Mouse (Mus musculus) intestine, embryonic 14.5 days (tissue): ENCODE measurements around the gene Stpg1. TPM values are rescaled to one million over a fixed set of nuclear protein-coding genes. Genes with fewer than 3 reads are reported as not detected.

Experiments
- ATAC-seq: fragments of 200-750 bp; cut with Nextera tagmentation; replicated peaks from 2 replicates; pipeline ENCODE4 v1.8.0; 2017; ENCODE audit warnings: low read depth, moderate number of reproducible peaks, moderate TSS enrichment, moderate library complexity; ENCODE audit not compliant: low FRiP score, low TSS enrichment
- DNase-seq: peaks from one replicate; pipeline ENCODE4 v3.0.0-alpha.2; 2018; ENCODE audit warnings: low spot score
- H3K27ac ChIP-seq: fragments of 300-500 bp; sonication (generic); 2 replicates; pipeline ENCODE4 v1.5.1; 2014; ENCODE audit warnings: low read depth, mild to moderate bottlenecking, control low read depth
- H3K27me3 ChIP-seq: fragments of 300-500 bp; sonication (generic); replicated peaks from 2 replicates; pipeline ENCODE4 v1.6.1; 2014; ENCODE audit warnings: low read length, control low read depth; ENCODE audit not compliant: control insufficient read depth, insufficient read depth
- H3K36me3 ChIP-seq: fragments of 300-500 bp; sonication (generic); 2 replicates; pipeline ENCODE4 v1.6.1; 2014; ENCODE audit warnings: low read length, control low read depth; ENCODE audit not compliant: control insufficient read depth, insufficient read depth
- H3K4me1 ChIP-seq: fragments of 300-500 bp; sonication (generic); replicated peaks from 2 replicates; pipeline ENCODE4 v1.6.1; 2014; ENCODE audit warnings: low read length, control low read depth, mixed read lengths; ENCODE audit not compliant: control insufficient read depth, insufficient read depth
- H3K4me2 ChIP-seq: fragments of 300-500 bp; sonication (generic); 2 replicates; pipeline ENCODE4 v1.6.1; 2014; ENCODE audit warnings: low read length
- H3K4me3 ChIP-seq: fragments of 300-500 bp; sonication (generic); 2 replicates; pipeline ENCODE4 v1.5.1; 2014; ENCODE audit warnings: low read depth, low read length, control low read depth, mixed read lengths
- H3K9ac ChIP-seq: fragments of 300-500 bp; sonication (generic); 2 replicates; pipeline ENCODE4 v1.6.1; 2014; ENCODE audit warnings: mild to moderate bottlenecking, low read length
- H3K9me3 ChIP-seq: fragments of 300-500 bp; sonication (generic); 2 replicates; pipeline ENCODE4 v1.6.1; 2016; ENCODE audit warnings: low read length, control low read depth; ENCODE audit not compliant: control insufficient read depth
- WGBS: fragments of 180-500 bp; shearing (Covaris S2); extraction: QIAGEN DNeasy Blood & Tissue Kit; methylation state at CpG from one replicate; pipeline ENCODE4 v1.1.7; 2014; 5-methylcytosine and 5-hydroxymethylcytosine counted together
- polyA plus RNA-seq: library from polyadenylated mRNA; unstranded; fragments of >200 nt; fragmentation: Nextera tagmentation; extraction: Ambion mirVana; gene quantifications from 2 replicates; pipeline ENCODE4 v1.2.1, GENCODE M21; 2014

Gene Stpg1
- polyA plus RNA-seq, 1 experiment from 2014 or later, result 0.42 TPM

GRCm38 (mm10) chr4:135486352-135486751 lies 8.2 kb upstream of the Stpg1 start:
- H3K9me3 ChIP-seq, result no peaks in the 10 kb centered on the region
- H3K4me3 ChIP-seq, result no peak overlapping the region
- no peak overlapping the region for H3K9ac ChIP-seq
- H3K36me3 ChIP-seq, result peaks cover 21% of the 10 kb centered on the region; the same call in 1 of the 2 replicates
- H3K27me3 ChIP-seq, result no peaks in the 10 kb centered on the region
- 90% methylated on average over 11 of the region's 11 CpGs for WGBS
- ATAC-seq (no peak), DNase-seq (no peak)
- no peaks in the 10 kb centered on the region for H3K4me1 ChIP-seq
- no peak overlapping the region for H3K4me2 ChIP-seq
- H3K27ac ChIP-seq, result no peak overlapping the region

DNA sequence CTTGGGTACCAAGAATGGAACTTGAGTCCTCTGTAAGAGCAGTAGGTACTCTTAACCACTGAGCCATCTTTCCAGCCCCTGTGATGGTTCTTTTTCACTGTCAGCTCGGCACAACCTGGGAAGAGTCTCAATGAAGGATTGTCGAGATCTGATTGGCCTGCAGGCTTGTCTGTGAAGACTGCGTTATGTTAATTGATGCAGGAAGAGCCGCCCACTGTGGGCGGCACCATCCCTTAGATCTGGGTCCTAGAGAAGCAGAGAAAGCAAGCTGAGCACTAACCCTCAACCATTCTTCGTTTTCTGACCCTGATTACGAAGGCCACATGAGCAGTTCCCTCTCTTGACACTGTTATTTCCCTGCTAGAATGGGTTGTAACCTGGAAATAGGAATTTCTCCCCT lies 5.3 kb upstream of the Stpg1 start:
- peaks cover 5% of the 10 kb centered on the region; the same call in 1 of the 2 replicates for H3K4me1 ChIP-seq
- no peak overlapping the region for H3K27ac ChIP-seq
- peaks cover 18% of the 10 kb centered on the region; the same call in 1 of the 2 replicates for H3K36me3 ChIP-seq
- H3K9ac ChIP-seq, result no peak overlapping the region
- DNase-seq (no peak), ATAC-seq (no peak)
- no peaks in the 10 kb centered on the region for H3K27me3 ChIP-seq
- H3K9me3 ChIP-seq, result no peaks in the 10 kb centered on the region
- H3K4me2 ChIP-seq, result no peak overlapping the region
- no peak overlapping the region for H3K4me3 ChIP-seq
- WGBS, result 91% methylated on average over 7 of the region's 7 CpGs

DNA sequence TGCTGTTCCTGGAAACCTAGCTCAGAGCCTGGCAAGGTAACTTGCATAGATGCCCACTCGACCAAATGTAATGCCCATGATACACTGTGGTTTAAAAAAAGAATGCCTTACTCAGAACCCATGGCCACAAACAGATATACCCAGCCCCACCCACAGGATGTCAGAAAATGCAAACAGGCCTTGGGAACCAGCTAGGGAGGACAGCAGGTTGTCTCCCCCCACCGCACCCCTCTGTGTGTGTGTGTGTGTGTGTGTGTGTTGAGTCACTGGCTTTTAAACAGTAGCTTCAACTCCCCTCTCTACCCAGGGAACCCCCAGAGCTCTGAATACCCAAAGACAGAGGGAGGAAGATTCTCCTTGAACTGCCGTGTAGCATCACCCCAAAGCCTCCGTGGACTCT lies 1.3 kb upstream of the Stpg1 start:
- Histone ChIP-seq H3K4me1 (peaks cover 7% of the 10 kb centered on the region; the same call in 1 of the 2 replicates), H3K9me3 (no peaks in the 10 kb centered on the region), H3K4me3 (peak overlapping the region; percentile 69), H3K27me3 (no peaks in the 10 kb centered on the region), H3K36me3 (peaks cover 18% of the 10 kb centered on the region; the same call in 1 of the 2 replicates), H3K27ac (no peak overlapping the region), H3K4me2 (peak overlapping the region; percentile 91), H3K9ac (0 out of 2 replicates have a peak overlapping the region, but pooled peaks have one; percentile 31)
- DNase-seq (no peak), ATAC-seq (no peak)
- 53% methylated on average over 4 of the region's 4 CpGs for WGBS

DNA sequence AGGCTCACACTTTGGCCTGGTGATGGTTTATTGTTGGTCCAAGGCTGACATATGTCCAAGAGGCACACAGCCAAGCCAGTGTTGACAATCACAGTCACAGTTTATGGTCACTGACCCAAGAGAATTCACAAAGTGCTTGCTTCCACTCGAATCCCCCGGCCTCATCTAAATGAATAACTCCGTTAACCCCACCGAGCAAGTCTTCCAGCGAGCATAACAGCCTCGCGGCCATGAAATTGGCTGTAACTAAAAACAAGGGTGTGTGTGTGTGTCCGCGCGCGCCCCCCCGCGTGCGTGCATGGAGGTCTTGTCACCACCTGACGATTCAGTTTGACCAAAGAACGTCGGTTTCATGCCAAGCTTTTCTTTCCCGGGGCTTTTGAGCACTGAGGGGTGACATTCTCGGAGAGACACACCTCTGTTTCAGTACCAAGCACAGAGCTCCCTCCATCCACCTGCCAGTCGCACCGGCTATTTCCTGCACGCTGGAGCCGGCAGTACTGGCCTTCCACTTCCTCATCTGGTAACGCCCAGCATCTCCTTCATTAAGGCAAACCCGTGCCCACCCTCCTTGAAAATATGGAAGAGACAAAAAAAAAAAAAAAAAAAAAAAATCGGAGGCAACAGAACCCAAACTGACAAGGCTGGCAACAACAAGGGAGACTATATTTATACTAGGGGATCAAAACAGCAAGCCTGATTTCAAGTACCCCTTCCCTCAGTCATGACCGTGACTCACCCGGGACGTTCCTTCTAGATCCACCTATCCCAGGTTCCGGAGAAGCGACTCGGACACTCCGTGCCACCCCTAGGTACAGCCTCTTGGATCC lies 684 bp upstream of the Stpg1 start:
- peak overlapping the region; percentile 91 for H3K4me2 ChIP-seq
- peak overlapping the region; percentile 69 for H3K4me3 ChIP-seq
- H3K4me1 ChIP-seq, result peaks cover 7% of the 10 kb centered on the region; the same call in 1 of the 2 replicates
- H3K9me3 ChIP-seq, result no peaks in the 10 kb centered on the region
- H3K27me3 ChIP-seq, result no peaks in the 10 kb centered on the region
- DNase-seq (peak; percentile 74), ATAC-seq (peak; percentile 25; the same call in 1 of the 2 replicates)
- peak overlapping the region; percentile 31 for H3K9ac ChIP-seq
- 3% methylated on average over 33 of the region's 33 CpGs for WGBS
- H3K36me3 ChIP-seq, result peaks cover 18% of the 10 kb centered on the region; the same call in 1 of the 2 replicates
- H3K27ac ChIP-seq, result 0 out of 2 replicates have a peak overlapping the region, but pooled peaks have one; percentile 18

GRCm38 (mm10) chr4:135495397-135495791 lies 804 bp downstream of the Stpg1 start:
- H3K9ac ChIP-seq, result no peak overlapping the region; the same call in 1 of the 2 replicates
- no peak for ATAC-seq
- 0 out of 2 replicates have a peak, but pooled peaks cover 5% of the 10 kb centered on the region for H3K36me3 ChIP-seq
- no peaks in the 10 kb centered on the region for H3K27me3 ChIP-seq
- H3K27ac ChIP-seq, result no peak overlapping the region
- 13% methylated on average over 9 of the region's 9 CpGs for WGBS
- DNase-seq, result no peak
- H3K9me3 ChIP-seq, result no peaks in the 10 kb centered on the region
- H3K4me3 ChIP-seq, result peak overlapping the region; percentile 69
- H3K4me2 ChIP-seq, result peak overlapping the region; percentile 91
- H3K4me1 ChIP-seq, result peaks cover 7% of the 10 kb centered on the region; the same call in 1 of the 2 replicates

DNA sequence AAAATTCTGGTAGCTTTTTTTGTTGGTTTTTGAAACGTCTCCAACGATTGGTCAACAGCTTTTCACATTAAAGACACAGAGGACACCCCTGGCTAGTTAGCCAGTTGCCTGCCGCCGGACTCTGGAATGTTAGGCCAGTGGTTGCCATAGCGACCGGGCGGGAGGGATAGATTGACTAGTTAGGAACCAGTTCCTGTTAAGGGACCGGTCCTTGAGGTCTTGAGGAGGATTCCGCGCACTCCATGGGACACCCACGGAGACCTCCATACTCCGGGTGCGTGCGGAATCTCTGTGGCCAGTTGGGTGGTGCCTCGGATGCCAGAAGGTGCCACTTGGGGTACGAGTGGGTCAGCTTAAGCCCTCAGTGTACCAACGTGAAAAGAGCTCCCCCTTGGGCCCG lies 1.2 kb downstream of the Stpg1 start:
- 20% methylated on average over 18 of the region's 18 CpGs for WGBS
- 0 out of 2 replicates have a peak, but pooled peaks cover under 1% of the 10 kb centered on the region for H3K36me3 ChIP-seq
- H3K4me1 ChIP-seq, result peaks cover 7% of the 10 kb centered on the region; the same call in 1 of the 2 replicates
- H3K4me2 ChIP-seq, result peak overlapping the region; percentile 91
- H3K4me3 ChIP-seq, result no peak overlapping the region
- peaks cover 3% of the 10 kb centered on the region; the same call in 1 of the 2 replicates for H3K9me3 ChIP-seq
- no peak overlapping the region for H3K27ac ChIP-seq
- no peak for DNase-seq
- H3K9ac ChIP-seq, result no peak overlapping the region
- H3K27me3 ChIP-seq, result no peaks in the 10 kb centered on the region
- no peak for ATAC-seq

- Histone ChIP-seq H3K27ac (no peak overlapping the region), H3K4me3 (no peak overlapping the region), H3K9ac (no peak overlapping the region), H3K36me3 (no peaks in the 10 kb centered on the region), H3K4me1 (peaks cover 7% of the 10 kb centered on the region; the same call in 1 of the 2 replicates), H3K4me2 (no peak overlapping the region), H3K27me3 (no peaks in the 10 kb centered on the region), H3K9me3 (peaks cover 7% of the 10 kb centered on the region; the same call in 1 of the 2 replicates)
- ATAC-seq, result no peak
- no peak for DNase-seq
- 84% methylated on average over 6 of the region's 6 CpGs for WGBS
Measured at GRCm38 (mm10) chr4:135498136-135498535, 3.5 kb downstream of the Stpg1 start.

DNA sequence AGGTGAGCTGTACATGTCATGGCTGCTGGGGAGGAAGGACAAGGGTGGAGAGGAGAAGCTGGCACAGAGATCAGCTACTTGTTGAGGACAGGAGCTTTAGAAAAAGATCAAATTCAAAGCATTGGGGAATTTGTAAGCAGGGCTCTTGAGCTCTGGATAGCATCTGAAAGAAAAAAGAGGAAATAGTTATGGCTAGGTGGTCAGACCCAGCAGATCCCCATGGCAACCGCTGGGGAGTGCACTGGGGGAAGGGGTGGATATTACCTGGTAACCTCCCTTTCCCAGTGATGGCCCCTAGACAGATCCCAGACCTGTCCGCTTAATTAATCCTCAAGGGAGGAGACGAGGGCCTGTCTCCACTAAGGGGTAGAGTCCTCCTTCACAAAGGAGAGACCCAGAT lies 5.2 kb downstream of the Stpg1 start:
- no peaks in the 10 kb centered on the region for H3K27me3 ChIP-seq
- ATAC-seq (no peak), DNase-seq (no peak)
- H3K4me3 ChIP-seq, result no peak overlapping the region
- no peak overlapping the region for H3K4me2 ChIP-seq
- H3K27ac ChIP-seq, result no peak overlapping the region
- no peak overlapping the region for H3K9ac ChIP-seq
- H3K4me1 ChIP-seq, result 0 out of 2 replicates have a peak, but pooled peaks cover 2% of the 10 kb centered on the region
- WGBS, result 62% methylated on average over 3 of the region's 3 CpGs
- H3K9me3 ChIP-seq, result peaks cover 7% of the 10 kb centered on the region; the same call in 1 of the 2 replicates
- H3K36me3 ChIP-seq, result no peaks in the 10 kb centered on the region
